Mouse (Mus musculus) lung, postnatal 0 days (tissue): Measurements from ENCODE around the gene Dolk.
A peak's percentile ranks its signal among the peaks of the same experiment; 100 is the strongest.

Experiments
- CTCF ChIP-seq: IDR thresholded peaks from 2 replicates; pipeline ENCODE4 v1.5.1; 2016; ENCODE audit warnings: antibody characterized with exemption, mild to moderate bottlenecking
- EP300 ChIP-seq: IDR thresholded peaks from 2 replicates; pipeline ENCODE4 v1.6.1; 2016; ENCODE audit warnings: antibody characterized with exemption, mild to moderate bottlenecking, control low read depth

GRCm38 (mm10) chr2:30270134-30270533, 16.0 kb downstream of the Dolk start:
- TF ChIP-seq EP300, result peak; percentile 78
- peak; percentile 95 for TF ChIP-seq CTCF
